Comparison of ENCODE assay signal across 20 mouse cellular contexts in the genomic region with DNA sequence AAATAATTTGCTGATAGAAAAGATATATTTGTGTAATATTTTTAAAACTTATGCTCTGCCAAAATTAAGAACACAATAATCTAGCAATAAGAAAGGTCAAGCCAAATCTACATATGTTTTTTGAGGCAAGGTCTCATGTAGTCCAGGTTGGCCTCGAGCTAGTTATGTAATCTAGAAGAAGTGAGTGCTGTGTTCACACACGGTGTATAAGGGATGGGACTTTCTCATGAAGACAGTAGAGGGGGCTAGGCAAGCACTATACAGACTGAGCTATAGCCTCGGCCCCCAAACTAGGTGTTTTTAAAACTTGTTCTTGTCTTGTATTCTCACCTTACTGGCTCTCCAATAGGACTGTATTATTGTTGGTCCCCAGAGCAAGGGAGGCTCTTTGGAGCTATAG. TPM values are rescaled to one million over a fixed set of nuclear protein-coding genes. Genes with fewer than 3 reads are reported as not detected.
DNase-seq lines count a peak whose midpoint lies in the region; ATAC-seq and TF ChIP-seq lines count a peak whose summit lies in the region.
"Had no signal": no experiment of that assay in that cellular context is flagged by ENCODE, and none has a peak within 500 bp of the region (broad histone marks: within the 10 kb centered on the region; RNA-seq: fewer than 3 reads in every experiment).

No protein-coding gene starts in this region.

- H3K9ac ChIP-seq in forebrain, embryonic 14.5 days (ENCODE audit: low read length) = no peak overlapping the region
- no peak overlapping the region for H3K9ac ChIP-seq in hindbrain, embryonic 16.5 days (ENCODE audit: low read depth, low read length)
- no peak overlapping the region for H3K9ac ChIP-seq in hindbrain, embryonic 14.5 days
- no peak overlapping the region for H3K9ac ChIP-seq in lung, embryonic 16.5 days (ENCODE audit: low read length)
- H3K9ac ChIP-seq in limb, embryonic 14.5 days (ENCODE audit: low read depth, low read length, severe bottlenecking) = no peak overlapping the region
- H3K9ac ChIP-seq: embryonic facial prominence, embryonic 12.5 days; heart, embryonic 15.5 days; limb, embryonic 12.5 days; liver, embryonic 13.5 days; lung, embryonic 15.5 days; midbrain, embryonic 12.5 days had no signal

- H3K36me3 ChIP-seq in forebrain, embryonic 14.5 days (ENCODE audit: control insufficient read depth, insufficient read depth, low read length) = no peaks in the 10 kb centered on the region
- H3K36me3 ChIP-seq in forebrain, embryonic 10.5 days (replicated peaks) = no peaks in the 10 kb centered on the region
- no peaks in the 10 kb centered on the region for H3K36me3 ChIP-seq in hindbrain, embryonic 16.5 days (ENCODE audit: control insufficient read depth, insufficient read depth, low read length)
- no peaks in the 10 kb centered on the region for H3K36me3 ChIP-seq in hindbrain, embryonic 14.5 days (replicated peaks; ENCODE audit: control insufficient read depth, insufficient read depth)
- no peaks in the 10 kb centered on the region for H3K36me3 ChIP-seq in lung, embryonic 16.5 days (ENCODE audit: control insufficient read depth, insufficient read depth, low read length)
- H3K36me3 ChIP-seq in limb, embryonic 14.5 days (ENCODE audit: control insufficient read depth, insufficient read depth, low read length) = no peaks in the 10 kb centered on the region
- H3K36me3 ChIP-seq: embryonic facial prominence, embryonic 12.5 days; heart, embryonic 15.5 days; limb, embryonic 12.5 days; liver, embryonic 13.5 days; lung, embryonic 15.5 days; midbrain, embryonic 12.5 days had no signal

- no peaks in the 10 kb centered on the region for H3K27me3 ChIP-seq in forebrain, embryonic 14.5 days (replicated peaks; ENCODE audit: control insufficient read depth, insufficient read depth, low read length)
- H3K27me3 ChIP-seq in forebrain, embryonic 10.5 days (ENCODE audit: poor library complexity, severe bottlenecking) = no peaks in the 10 kb centered on the region
- H3K27me3 ChIP-seq in hindbrain, embryonic 16.5 days (replicated peaks; ENCODE audit: control insufficient read depth, insufficient read depth, low read length) = no peaks in the 10 kb centered on the region
- H3K27me3 ChIP-seq in hindbrain, embryonic 14.5 days (ENCODE audit: control insufficient read depth, insufficient read depth, low read length) = no peaks in the 10 kb centered on the region
- no peaks in the 10 kb centered on the region for H3K27me3 ChIP-seq in lung, embryonic 16.5 days (ENCODE audit: control insufficient read depth, insufficient read depth, low read depth, low read length)
- H3K27me3 ChIP-seq in limb, embryonic 14.5 days (ENCODE audit: control insufficient read depth, insufficient read depth, low read length) = no peaks in the 10 kb centered on the region
- H3K27me3 ChIP-seq: embryonic facial prominence, embryonic 12.5 days; heart, embryonic 15.5 days; limb, embryonic 12.5 days; liver, embryonic 13.5 days; lung, embryonic 15.5 days; midbrain, embryonic 12.5 days had no signal

- no peaks in the 10 kb centered on the region for H3K4me1 ChIP-seq in forebrain, embryonic 14.5 days (ENCODE audit: control insufficient read depth, insufficient read depth, low read length)
- H3K4me1 ChIP-seq in forebrain, embryonic 10.5 days = no peaks in the 10 kb centered on the region
- H3K4me1 ChIP-seq in hindbrain, embryonic 16.5 days (ENCODE audit: control insufficient read depth, insufficient read depth, low read depth, low read length) = no peaks in the 10 kb centered on the region
- H3K4me1 ChIP-seq in hindbrain, embryonic 14.5 days (replicated peaks; ENCODE audit: control insufficient read depth, insufficient read depth, low read length) = no peaks in the 10 kb centered on the region
- H3K4me1 ChIP-seq in lung, embryonic 16.5 days (replicated peaks; ENCODE audit: control insufficient read depth, insufficient read depth, low read length) = no peaks in the 10 kb centered on the region
- H3K4me1 ChIP-seq in limb, embryonic 14.5 days (ENCODE audit: control insufficient read depth, insufficient read depth, low read length) = no peaks in the 10 kb centered on the region
- H3K4me1 ChIP-seq: embryonic facial prominence, embryonic 12.5 days; heart, embryonic 15.5 days; liver, embryonic 13.5 days; midbrain, embryonic 12.5 days had no signal

- 76% methylated on average over 3 of the region's 3 CpGs for WGBS in forebrain, embryonic 14.5 days
- WGBS in forebrain, embryonic 10.5 days = 69% methylated on average over 3 of the region's 3 CpGs
- 65% methylated on average over 3 of the region's 3 CpGs for WGBS in hindbrain, embryonic 16.5 days
- 74% methylated on average over 3 of the region's 3 CpGs for WGBS in hindbrain, embryonic 14.5 days
- 55% methylated on average over 3 of the region's 3 CpGs for WGBS in lung, embryonic 16.5 days
- 56% methylated on average over 3 of the region's 3 CpGs for WGBS in limb, embryonic 14.5 days

- no peaks in the 10 kb centered on the region for H3K9me3 ChIP-seq in forebrain, embryonic 14.5 days (replicated peaks; ENCODE audit: control insufficient read depth, low read length)
- no peaks in the 10 kb centered on the region for H3K9me3 ChIP-seq in forebrain, embryonic 10.5 days
- no peaks in the 10 kb centered on the region for H3K9me3 ChIP-seq in hindbrain, embryonic 16.5 days (ENCODE audit: control insufficient read depth, low read length)
- H3K9me3 ChIP-seq in hindbrain, embryonic 14.5 days (ENCODE audit: control insufficient read depth, low read length) = 0 out of 2 replicates have a peak, but pooled peaks cover 3% of the 10 kb centered on the region
- H3K9me3 ChIP-seq in lung, embryonic 16.5 days (ENCODE audit: control insufficient read depth, low read length) = no peaks in the 10 kb centered on the region
- H3K9me3 ChIP-seq in limb, embryonic 14.5 days (ENCODE audit: control insufficient read depth, low read length) = no peaks in the 10 kb centered on the region
- H3K9me3 ChIP-seq: embryonic facial prominence, embryonic 12.5 days; heart, embryonic 15.5 days; liver, embryonic 13.5 days; lung, embryonic 15.5 days; midbrain, embryonic 12.5 days had no signal

- no peak overlapping the region for H3K4me2 ChIP-seq in forebrain, embryonic 14.5 days (ENCODE audit: low read length)
- no peak overlapping the region for H3K4me2 ChIP-seq in hindbrain, embryonic 16.5 days (ENCODE audit: low read length)
- no peak overlapping the region for H3K4me2 ChIP-seq in hindbrain, embryonic 14.5 days (replicated peaks)
- no peak overlapping the region for H3K4me2 ChIP-seq in lung, embryonic 16.5 days (ENCODE audit: low read depth, low read length)
- no peak overlapping the region for H3K4me2 ChIP-seq in limb, embryonic 14.5 days (replicated peaks; ENCODE audit: low read depth, low read length, severe bottlenecking)
- H3K4me2 ChIP-seq: embryonic facial prominence, embryonic 12.5 days; heart, embryonic 15.5 days; limb, embryonic 12.5 days; liver, embryonic 13.5 days; lung, embryonic 15.5 days; midbrain, embryonic 12.5 days had no signal

- no peak for TF ChIP-seq POLR2A in limb, embryonic 14.5 days (IDR thresholded peaks at IDR 0.05; ENCODE audit: borderline replicate concordance, extremely low read depth, insufficient read depth, insufficient read length)

- no peak for DNase-seq in forebrain, embryonic 14.5 days (ENCODE audit: low spot score)
- DNase-seq in forebrain, embryonic 10.5 days (ENCODE audit: extremely low spot score, low spot score) = no peak
- no peak for DNase-seq in hindbrain, embryonic 14.5 days (ENCODE audit: low spot score)
- DNase-seq in lung, postnatal 14 days = no peak
- DNase-seq in limb, embryonic 14.5 days (ENCODE audit: low spot score) = peak; percentile 13
- no peak for DNase-seq in frontal cortex, postnatal 36 days (ENCODE audit: low spot score in 2 of 2)
- DNase-seq: liver, embryonic 13.5 days had no signal

- peak; percentile 72 for ATAC-seq in forebrain, embryonic 14.5 days
- peak; percentile 56; the same call in 1 of the 2 replicates for ATAC-seq in hindbrain, embryonic 16.5 days
- ATAC-seq in hindbrain, embryonic 14.5 days (ENCODE audit: low FRiP score) = no peak
- peak; percentile 59 for ATAC-seq in lung, embryonic 16.5 days (ENCODE audit: low read depth)
- no peak for ATAC-seq in limb, embryonic 14.5 days (ENCODE audit: low FRiP score, low read depth)
- ATAC-seq: activated CD4-positive, CD25-positive, alpha-beta regulatory T cell, adult 4 months; inflammation-experienced regulatory T-cells, adult 6 months had no signal

- H3K4me3 ChIP-seq in forebrain, embryonic 14.5 days (ENCODE audit: low read depth, low read length) = no peak overlapping the region
- no peak overlapping the region for H3K4me3 ChIP-seq in forebrain, embryonic 10.5 days
- no peak overlapping the region for H3K4me3 ChIP-seq in hindbrain, embryonic 16.5 days (ENCODE audit: low read length)
- no peak overlapping the region for H3K4me3 ChIP-seq in hindbrain, embryonic 14.5 days (replicated peaks; ENCODE audit: low read length)
- no peak overlapping the region for H3K4me3 ChIP-seq in lung, embryonic 16.5 days (ENCODE audit: low read length)
- H3K4me3 ChIP-seq in limb, embryonic 14.5 days (replicated peaks; ENCODE audit: low read length) = no peak overlapping the region
- H3K4me3 ChIP-seq: embryonic facial prominence, embryonic 12.5 days; gastrocnemius, adult 2 months; heart, embryonic 15.5 days; layer of hippocampus, adult 2 months; limb, embryonic 12.5 days; liver, embryonic 13.5 days; lung, embryonic 15.5 days; midbrain, embryonic 12.5 days; myocyte had no signal

- H3K27ac ChIP-seq in forebrain, embryonic 14.5 days (ENCODE audit: low read depth, low read length) = no peak overlapping the region
- no peak overlapping the region for H3K27ac ChIP-seq in forebrain, embryonic 10.5 days
- no peak overlapping the region for H3K27ac ChIP-seq in hindbrain, embryonic 16.5 days (ENCODE audit: low read depth, low read length)
- H3K27ac ChIP-seq in hindbrain, embryonic 14.5 days = no peak overlapping the region
- no peak overlapping the region for H3K27ac ChIP-seq in lung, embryonic 16.5 days (ENCODE audit: low read length)
- no peak overlapping the region for H3K27ac ChIP-seq in limb, embryonic 14.5 days (replicated peaks; ENCODE audit: low read depth, low read length)
- H3K27ac ChIP-seq: embryonic facial prominence, embryonic 12.5 days; gastrocnemius, adult 2 months; heart, embryonic 15.5 days; layer of hippocampus, adult 2 months; limb, embryonic 12.5 days; liver, embryonic 13.5 days; lung, embryonic 15.5 days; midbrain, embryonic 12.5 days; stomach, postnatal 0 days had no signal

RNA-seq across cellular contexts. Expression of a gene that starts 14.4 kb away (rescaled TPM):
- polyA plus RNA-seq in forebrain, embryonic 14.5 days (2014; fragmentation: Nextera tagmentation; extraction: Ambion mirVana) = 842 and 1,033 TPM in 2 replicates
- polyA plus RNA-seq in forebrain, embryonic 10.5 days (2016; fragmentation: Nextera tagmentation; extraction: Ambion mirVana) = 837 and 865 TPM in 2 replicates
- 1,200 and 1,339 TPM in 2 replicates for polyA plus RNA-seq in hindbrain, embryonic 16.5 days (2015; fragmentation: Nextera tagmentation; extraction: Ambion mirVana)
- polyA plus RNA-seq in hindbrain, embryonic 14.5 days (2014; fragmentation: Nextera tagmentation; extraction: Ambion mirVana) = 1,179 and 1,295 TPM in 2 replicates
- polyA plus RNA-seq in lung, embryonic 16.5 days (2015; fragmentation: Nextera tagmentation; extraction: Ambion mirVana) = 1,076 and 1,094 TPM in 2 replicates
- polyA plus RNA-seq in limb, embryonic 14.5 days (2012; rRNA removed) = 647 and 720 TPM in 2 replicates
- polyA plus RNA-seq in limb, embryonic 14.5 days (2014; fragmentation: Nextera tagmentation; extraction: Ambion mirVana) = 1,044 and 1,089 TPM in 2 replicates

RNA-seq across cellular contexts. Expression of a gene that starts 33.1 kb away (rescaled TPM):
- polyA plus RNA-seq in forebrain, embryonic 14.5 days (2014; fragmentation: Nextera tagmentation; extraction: Ambion mirVana) = 56.7 and 93.7 TPM in 2 replicates
- polyA plus RNA-seq in forebrain, embryonic 10.5 days (2016; fragmentation: Nextera tagmentation; extraction: Ambion mirVana) = 81.3 and 84.1 TPM in 2 replicates
- 97.1 and 103 TPM in 2 replicates for polyA plus RNA-seq in hindbrain, embryonic 16.5 days (2015; fragmentation: Nextera tagmentation; extraction: Ambion mirVana)
- 109 and 112 TPM in 2 replicates for polyA plus RNA-seq in hindbrain, embryonic 14.5 days (2014; fragmentation: Nextera tagmentation; extraction: Ambion mirVana)
- 64.0 and 68.4 TPM in 2 replicates for polyA plus RNA-seq in lung, embryonic 16.5 days (2015; fragmentation: Nextera tagmentation; extraction: Ambion mirVana)
- 30.2 and 31.3 TPM in 2 replicates for polyA plus RNA-seq in limb, embryonic 14.5 days (2012; rRNA removed)
- polyA plus RNA-seq in limb, embryonic 14.5 days (2014; fragmentation: Nextera tagmentation; extraction: Ambion mirVana) = 55.3 and 55.6 TPM in 2 replicates

Comparison
In these comparisons a context has a peak if more than half of its experiments do, and no peak if none do; other contexts are left out.
1. ATAC-seq: peak in forebrain, embryonic 14.5 days (single experiment), hindbrain, embryonic 16.5 days (single experiment) and lung, embryonic 16.5 days (single experiment); none in hindbrain, embryonic 14.5 days (single experiment) and limb, embryonic 14.5 days (single experiment).